Mouse (Mus musculus): ENCODE results near the gene Stk11. TPM values are rescaled to one million over a fixed set of nuclear protein-coding genes. Genes with fewer than 3 reads are reported as not detected.

The Stk11 gene
- total RNA-seq, 2 experiments from 2014 or later, result 108 to 109 TPM

- DNase-seq (ENCODE audit: low spot score in 2 of 2), result no peak
Observed at GRCm38 (mm10) chr10:80094085-80094484, 21.5 kb upstream of the Stk11 start.

- DNase-seq (ENCODE audit: low spot score in 2 of 2), result no peak
Observed at GRCm38 (mm10) chr10:80094684-80095083, 20.9 kb upstream of the Stk11 start.

- no peak for DNase-seq (ENCODE audit: low spot score in 2 of 2)
Observed at GRCm38 (mm10) chr10:80095547-80095946, 20.1 kb upstream of the Stk11 start.

- no peak for DNase-seq (ENCODE audit: low spot score in 2 of 2)
Observed at GRCm38 (mm10) chr10:80097275-80097674, 18.3 kb upstream of the Stk11 start.

- DNase-seq (ENCODE audit: low spot score in 2 of 2), result no peak
Observed at GRCm38 (mm10) chr10:80098630-80099029, 17.0 kb upstream of the Stk11 start.

- DNase-seq (ENCODE audit: low spot score in 2 of 2), result no peak
Observed at GRCm38 (mm10) chr10:80100982-80101381, 14.6 kb upstream of the Stk11 start.

- DNase-seq (ENCODE audit: low spot score in 2 of 2), result peak; percentile 82 to 87
Observed at GRCm38 (mm10) chr10:80102216-80102915, 13.2 kb upstream of the Stk11 start.

GRCm38 (mm10) chr10:80103032-80103431 is 12.6 kb upstream of the Stk11 start:
- DNase-seq (ENCODE audit: low spot score in 2 of 2), result no peak

GRCm38 (mm10) chr10:80104181-80104580 is 11.4 kb upstream of the Stk11 start:
- no peak for DNase-seq (ENCODE audit: low spot score in 2 of 2)

GRCm38 (mm10) chr10:80105460-80105859 is 10.1 kb upstream of the Stk11 start, which contains the start of gene Sbno2:
Gene Sbno2, minus strand, starts transcription at chr10:80105571.
- DNase-seq (ENCODE audit: low spot score in 2 of 2), result no peak

- DNase-seq (ENCODE audit: low spot score in 2 of 2), result no peak
Observed at GRCm38 (mm10) chr10:80105926-80106325, 9.7 kb upstream of the Stk11 start.

- no peak for DNase-seq (ENCODE audit: low spot score in 2 of 2)
Observed at GRCm38 (mm10) chr10:80107678-80108077, 7.9 kb upstream of the Stk11 start.

GRCm38 (mm10) chr10:80114341-80115284 is 990 bp upstream of the Stk11 start:
- DNase-seq (ENCODE audit: low spot score in 2 of 2), result peak; percentile 89 to 92

- no peak for DNase-seq (ENCODE audit: low spot score in 2 of 2)
Observed at GRCm38 (mm10) chr10:80115944-80116335, 337 bp downstream of the Stk11 start.

GRCm38 (mm10) chr10:80116563-80116926 is 942 bp downstream of the Stk11 start:
- no peak for DNase-seq (ENCODE audit: low spot score in 2 of 2)

GRCm38 (mm10) chr10:80116927-80117691 is 1.5 kb downstream of the Stk11 start:
- no peak for DNase-seq (ENCODE audit: low spot score in 2 of 2)

GRCm38 (mm10) chr10:80117736-80118135 is 2.1 kb downstream of the Stk11 start:
- no peak for DNase-seq (ENCODE audit: low spot score in 2 of 2)

GRCm38 (mm10) chr10:80118552-80118951 is 2.9 kb downstream of the Stk11 start:
- no peak for DNase-seq (ENCODE audit: low spot score in 2 of 2)

- DNase-seq (ENCODE audit: low spot score in 2 of 2), result no peak
Observed at GRCm38 (mm10) chr10:80120146-80120545, 4.5 kb downstream of the Stk11 start.

GRCm38 (mm10) chr10:80121639-80122038 is 6.0 kb downstream of the Stk11 start:
- DNase-seq (ENCODE audit: low spot score in 2 of 2), result no peak

GRCm38 (mm10) chr10:80123932-80124562 is 8.4 kb downstream of the Stk11 start:
- DNase-seq (ENCODE audit: low spot score in 2 of 2), result no peak
